Mouse (Mus musculus): ENCODE measurements at regions not wholly inside any gene's neighbourhood (a gene's known extent, or its start where the extent isn't known, plus 50 kb on each side); places are given as distances from the start of the nearest gene placed in this dataset.

- TF ChIP-seq GATA1 (IDR thresholded peaks at IDR 0.05; ENCODE audit: borderline replicate concordance, low read length) (no peak), FLI1 (IDR thresholded peaks at IDR 0.05; ENCODE audit: low read length) (no peak)
Observed at GRCm38 (mm10) chr5:67550257-67550656, 57.4 kb upstream of the Shisa3 start.

All from megakaryocyte, embryonic 14.5 days (primary cell).